ENCODE assay signal across 17 mouse cellular contexts in genomic region chr13:57519790-57520189, GRCm38 (mm10).
DNase-seq lines count a peak whose midpoint lies in the region; ATAC-seq and TF ChIP-seq lines count a peak whose summit lies in the region.
"Had no signal": no experiment of that assay in that cellular context is flagged by ENCODE, and none has a peak within 500 bp of the region (broad histone marks: within the 10 kb centered on the region; RNA-seq: fewer than 3 reads in every experiment).

No protein-coding gene starts in this region.

- no peak overlapping the region for H3K4me3 ChIP-seq in forebrain, embryonic 16.5 days (replicated peaks; ENCODE audit: low read length)
- no peak overlapping the region for H3K4me3 ChIP-seq in forebrain, embryonic 11.5 days (ENCODE audit: low read depth, low read length)
- H3K4me3 ChIP-seq in midbrain, embryonic 13.5 days (replicated peaks): no peak overlapping the region
- no peak overlapping the region for H3K4me3 ChIP-seq in midbrain, embryonic 11.5 days (ENCODE audit: low read depth, low read length)
- no peak overlapping the region for H3K4me3 ChIP-seq in midbrain, postnatal 0 days (ENCODE audit: low read depth, low read length)
- H3K4me3 ChIP-seq: embryonic facial prominence, embryonic 10.5 days had no signal

- no peaks in the 10 kb centered on the region for H3K9me3 ChIP-seq in forebrain, embryonic 16.5 days (ENCODE audit: control insufficient read depth, low read length)
- no peaks in the 10 kb centered on the region for H3K9me3 ChIP-seq in forebrain, embryonic 11.5 days (ENCODE audit: control insufficient read depth, low read length)
- 0 out of 2 replicates have a peak, but pooled peaks cover 5% of the 10 kb centered on the region for H3K9me3 ChIP-seq in midbrain, embryonic 13.5 days
- H3K9me3 ChIP-seq in midbrain, embryonic 11.5 days (ENCODE audit: control insufficient read depth, low read length): no peaks in the 10 kb centered on the region
- no peaks in the 10 kb centered on the region for H3K9me3 ChIP-seq in midbrain, postnatal 0 days (ENCODE audit: low read length)
- H3K9me3 ChIP-seq: embryonic facial prominence, embryonic 10.5 days had no signal

- TF ChIP-seq CTCF in brain, embryonic 14.5 days (IDR thresholded peaks at IDR 0.05; ENCODE audit: borderline replicate concordance, extremely low read depth, insufficient read depth, insufficient read length): no peak
- no peak for TF ChIP-seq CTCF in midbrain, postnatal 0 days (IDR thresholded peaks at IDR 0.05)

- peaks cover 12% of the 10 kb centered on the region for H3K4me1 ChIP-seq in forebrain, embryonic 16.5 days (replicated peaks; ENCODE audit: control insufficient read depth, insufficient read depth, low read length)
- H3K4me1 ChIP-seq in forebrain, embryonic 11.5 days (replicated peaks; ENCODE audit: control insufficient read depth, insufficient read depth, low read length): no peaks in the 10 kb centered on the region
- H3K4me1 ChIP-seq in midbrain, embryonic 13.5 days (replicated peaks): peaks cover 23% of the 10 kb centered on the region
- 0 out of 2 replicates have a peak, but pooled peaks cover 2% of the 10 kb centered on the region for H3K4me1 ChIP-seq in midbrain, embryonic 11.5 days (ENCODE audit: control insufficient read depth, insufficient read depth, low read length)
- H3K4me1 ChIP-seq in midbrain, postnatal 0 days (ENCODE audit: insufficient read depth, low read length): no peaks in the 10 kb centered on the region

- no peak for TF ChIP-seq POLR2A in brain, embryonic 14.5 days (IDR thresholded peaks at IDR 0.05; ENCODE audit: borderline replicate concordance, extremely low read depth, insufficient read depth, insufficient read length, poor library complexity, severe bottlenecking)

- 0 out of 2 replicates have a peak overlapping the region, but pooled peaks have one; percentile 9 for H3K9ac ChIP-seq in forebrain, embryonic 16.5 days (replicated peaks; ENCODE audit: low read depth, low read length)
- H3K9ac ChIP-seq in forebrain, embryonic 11.5 days (ENCODE audit: low read length): no peak overlapping the region
- no peak overlapping the region for H3K9ac ChIP-seq in midbrain, embryonic 13.5 days (replicated peaks)
- no peak overlapping the region for H3K9ac ChIP-seq in midbrain, embryonic 11.5 days (ENCODE audit: low read length)
- H3K9ac ChIP-seq in midbrain, postnatal 0 days (replicated peaks; ENCODE audit: low read length, poor library complexity, severe bottlenecking): no peak overlapping the region

- H3K27ac ChIP-seq in forebrain, embryonic 16.5 days (ENCODE audit: low read length): no peak overlapping the region
- H3K27ac ChIP-seq in forebrain, embryonic 11.5 days (ENCODE audit: low read depth, low read length): no peak overlapping the region
- H3K27ac ChIP-seq in midbrain, embryonic 13.5 days: peak overlapping the region; percentile 30; the same call in 1 of the 2 replicates
- H3K27ac ChIP-seq in midbrain, embryonic 11.5 days (ENCODE audit: low read depth, low read length): no peak overlapping the region
- H3K27ac ChIP-seq in midbrain, postnatal 0 days (ENCODE audit: low read depth, low read length): no peak overlapping the region
- H3K27ac ChIP-seq: embryonic facial prominence, embryonic 10.5 days had no signal

- no peaks in the 10 kb centered on the region for H3K27me3 ChIP-seq in forebrain, embryonic 16.5 days (replicated peaks; ENCODE audit: control insufficient read depth, insufficient read depth, low read length)
- H3K27me3 ChIP-seq in forebrain, embryonic 11.5 days (ENCODE audit: control insufficient read depth, insufficient read depth, low read length): no peaks in the 10 kb centered on the region
- no peaks in the 10 kb centered on the region for H3K27me3 ChIP-seq in midbrain, embryonic 13.5 days
- no peaks in the 10 kb centered on the region for H3K27me3 ChIP-seq in midbrain, embryonic 11.5 days (ENCODE audit: control insufficient read depth, insufficient read depth, low read length)
- no peaks in the 10 kb centered on the region for H3K27me3 ChIP-seq in midbrain, postnatal 0 days (ENCODE audit: insufficient read depth, low read length)

- ATAC-seq in forebrain, embryonic 16.5 days: peak; percentile 57; the same call in 1 of the 2 replicates
- ATAC-seq in forebrain, embryonic 11.5 days (replicated peaks; ENCODE audit: low FRiP score): no peak
- ATAC-seq in midbrain, embryonic 13.5 days: peak; percentile 56; the same call in 1 of the 2 replicates
- ATAC-seq in midbrain, embryonic 11.5 days (ENCODE audit: low FRiP score): no peak
- ATAC-seq in midbrain, postnatal 0 days (ENCODE audit: low FRiP score): no peak
- ATAC-seq: hindbrain, embryonic 16.5 days; inflammation-experienced regulatory T-cells, adult 6 months had no signal

- 21% methylated on average over 11 of the region's 11 CpGs for WGBS in forebrain, embryonic 16.5 days
- WGBS in forebrain, embryonic 11.5 days: 65% methylated on average over 11 of the region's 11 CpGs
- 39% methylated on average over 11 of the region's 11 CpGs for WGBS in midbrain, embryonic 13.5 days
- 63% methylated on average over 11 of the region's 11 CpGs for WGBS in midbrain, embryonic 11.5 days
- WGBS in midbrain, postnatal 0 days: 22% methylated on average over 11 of the region's 11 CpGs

- peak overlapping the region; percentile 16; the same call in 1 of the 2 replicates for H3K4me2 ChIP-seq in forebrain, embryonic 16.5 days (ENCODE audit: low read length)
- no peak overlapping the region for H3K4me2 ChIP-seq in forebrain, embryonic 11.5 days (ENCODE audit: low read depth, low read length, severe bottlenecking)
- no peak overlapping the region for H3K4me2 ChIP-seq in midbrain, embryonic 13.5 days (replicated peaks)
- no peak overlapping the region for H3K4me2 ChIP-seq in midbrain, embryonic 11.5 days
- H3K4me2 ChIP-seq in midbrain, postnatal 0 days (ENCODE audit: low read depth, low read length, poor library complexity, severe bottlenecking): peak overlapping the region; percentile 26; the same call in 1 of the 2 replicates

- no peaks in the 10 kb centered on the region for H3K36me3 ChIP-seq in forebrain, embryonic 16.5 days (ENCODE audit: control insufficient read depth, insufficient read depth)
- H3K36me3 ChIP-seq in forebrain, embryonic 11.5 days (ENCODE audit: control insufficient read depth, insufficient read depth, low read length): no peaks in the 10 kb centered on the region
- no peaks in the 10 kb centered on the region for H3K36me3 ChIP-seq in midbrain, embryonic 13.5 days
- no peaks in the 10 kb centered on the region for H3K36me3 ChIP-seq in midbrain, embryonic 11.5 days (ENCODE audit: control insufficient read depth, insufficient read depth, low read length)
- no peaks in the 10 kb centered on the region for H3K36me3 ChIP-seq in midbrain, postnatal 0 days (ENCODE audit: insufficient read depth, low read length)
- H3K36me3 ChIP-seq: embryonic facial prominence, embryonic 10.5 days had no signal

- no peak for DNase-seq in forebrain, embryonic 11.5 days (ENCODE audit: low spot score)
- no peak for DNase-seq in midbrain, embryonic 11.5 days (ENCODE audit: low spot score, missing footprints)
- peak; percentile 61 for DNase-seq in brain, embryonic 14.5 days (ENCODE audit: low read depth)
- DNase-seq in midbrain, postnatal 0 days (ENCODE audit: low spot score): no peak
- no peak for DNase-seq in left cerebral cortex, adult 9 months (ENCODE audit: low spot score in 2 of 2)
- DNase-seq: adrenal gland, postnatal 10 days; cerebellum, adult 2 months; cerebellum, postnatal 10 days; gastrocnemius, postnatal 36 days; heart, adult 11 months; heart, postnatal 10 days; heart, postnatal 4 days had no signal

Comparison
In these comparisons a context has a peak if more than half of its experiments do, and no peak if none do; other contexts are left out.
1. ATAC-seq: peak in forebrain, embryonic 16.5 days (single experiment) and midbrain, embryonic 13.5 days (single experiment); none in forebrain, embryonic 11.5 days (single experiment), midbrain, embryonic 11.5 days (single experiment) and midbrain, postnatal 0 days (single experiment).
2. H3K4me2 ChIP-seq: peak in forebrain, embryonic 16.5 days (single experiment) and midbrain, postnatal 0 days (single experiment); none in forebrain, embryonic 11.5 days (single experiment), midbrain, embryonic 13.5 days (single experiment) and midbrain, embryonic 11.5 days (single experiment).